ENCODE assay signal across 26 mouse cellular contexts in genomic region chr8:57737281-57737680, GRCm38 (mm10).
"Had no signal": no experiment of that assay in that cellular context is flagged by ENCODE, and none has a peak within 500 bp of the region (broad histone marks: within the 10 kb centered on the region; RNA-seq: fewer than 3 reads in every experiment).

No protein-coding gene starts in this region.

- H3K27ac ChIP-seq: embryonic facial prominence, embryonic 10.5 days; embryonic facial prominence, embryonic 12.5 days; embryonic facial prominence, embryonic 13.5 days; embryonic facial prominence, embryonic 15.5 days; forebrain, embryonic 10.5 days; forebrain, embryonic 12.5 days; forebrain, embryonic 13.5 days; forebrain, embryonic 15.5 days; gastrocnemius, adult 2 months; heart, adult 2 months; heart, embryonic 10.5 days had no signal

- DNase-seq: cerebellum, adult 9-11 months; cerebellum, postnatal 10 days; cerebellum, postnatal 14 days; cerebellum, postnatal 25 days; cerebellum, postnatal 36 days; embryo, embryonic 11 days; forebrain, postnatal 0 days; gastrocnemius, adult 2 months; gastrocnemius, postnatal 14 days; gastrocnemius, postnatal 25 days; gastrocnemius, postnatal 36 days; heart, adult 11 months; heart, adult 18-20 months; heart, adult 2 months had no signal

- H3K4me1 ChIP-seq: embryonic facial prominence, embryonic 12.5 days; embryonic facial prominence, embryonic 15.5 days; forebrain, embryonic 15.5 days; heart, embryonic 10.5 days had no signal

- H3K9ac ChIP-seq: embryonic facial prominence, embryonic 12.5 days; embryonic facial prominence, embryonic 13.5 days; embryonic facial prominence, embryonic 15.5 days; forebrain, embryonic 12.5 days; forebrain, embryonic 13.5 days; forebrain, embryonic 15.5 days; forebrain, postnatal 0 days had no signal

- H3K9me3 ChIP-seq: embryonic facial prominence, embryonic 10.5 days; embryonic facial prominence, embryonic 12.5 days; embryonic facial prominence, embryonic 13.5 days; embryonic facial prominence, embryonic 15.5 days; forebrain, embryonic 10.5 days; forebrain, embryonic 12.5 days; forebrain, embryonic 13.5 days; forebrain, embryonic 15.5 days; heart, embryonic 10.5 days had no signal

- ATAC-seq: forebrain, embryonic 13.5 days; forebrain, embryonic 14.5 days; forebrain, embryonic 15.5 days; forebrain, embryonic 16.5 days; forebrain, postnatal 0 days had no signal

- H3K36me3 ChIP-seq: embryonic facial prominence, embryonic 10.5 days; embryonic facial prominence, embryonic 12.5 days; embryonic facial prominence, embryonic 13.5 days; embryonic facial prominence, embryonic 15.5 days; forebrain, embryonic 10.5 days; forebrain, embryonic 12.5 days; forebrain, embryonic 15.5 days; heart, embryonic 10.5 days had no signal

- H3K27me3 ChIP-seq: embryonic facial prominence, embryonic 12.5 days; embryonic facial prominence, embryonic 13.5 days; embryonic facial prominence, embryonic 15.5 days; forebrain, embryonic 12.5 days; forebrain, embryonic 13.5 days; forebrain, embryonic 15.5 days had no signal

- H3K4me3 ChIP-seq: embryonic facial prominence, embryonic 10.5 days; embryonic facial prominence, embryonic 12.5 days; embryonic facial prominence, embryonic 13.5 days; embryonic facial prominence, embryonic 15.5 days; erythroblast, embryonic 14.5 days; forebrain, embryonic 10.5 days; forebrain, embryonic 12.5 days; forebrain, embryonic 13.5 days; forebrain, embryonic 15.5 days; gastrocnemius, adult 2 months; heart, adult 2 months; heart, embryonic 10.5 days had no signal

- H3K4me2 ChIP-seq: embryonic facial prominence, embryonic 12.5 days; embryonic facial prominence, embryonic 13.5 days; embryonic facial prominence, embryonic 15.5 days; forebrain, embryonic 12.5 days; forebrain, embryonic 13.5 days; forebrain, embryonic 15.5 days had no signal
